Mouse (Mus musculus) testis, adult 2 months (tissue): Measurements from ENCODE around the gene Rad51b.

Source experiments
- CTCF ChIP-seq: fragments of 200-500 bp; IDR thresholded peaks from 2 replicates; pipeline ENCODE4 v1.5.1; 2012; ENCODE audit warnings: low read depth, mild to moderate bottlenecking, inconsistent platforms, low read length, moderate library complexity; ENCODE audit not compliant: control insufficient read depth, insufficient read depth, insufficient replicate concordance
- POLR2A ChIP-seq: fragments of 200-500 bp; IDR thresholded peaks from 2 replicates; pipeline ENCODE4 v1.6.1; 2012; ENCODE audit warnings: low read depth, mild to moderate bottlenecking, inconsistent platforms, low read length, moderate library complexity; ENCODE audit not compliant: control insufficient read depth

DNA sequence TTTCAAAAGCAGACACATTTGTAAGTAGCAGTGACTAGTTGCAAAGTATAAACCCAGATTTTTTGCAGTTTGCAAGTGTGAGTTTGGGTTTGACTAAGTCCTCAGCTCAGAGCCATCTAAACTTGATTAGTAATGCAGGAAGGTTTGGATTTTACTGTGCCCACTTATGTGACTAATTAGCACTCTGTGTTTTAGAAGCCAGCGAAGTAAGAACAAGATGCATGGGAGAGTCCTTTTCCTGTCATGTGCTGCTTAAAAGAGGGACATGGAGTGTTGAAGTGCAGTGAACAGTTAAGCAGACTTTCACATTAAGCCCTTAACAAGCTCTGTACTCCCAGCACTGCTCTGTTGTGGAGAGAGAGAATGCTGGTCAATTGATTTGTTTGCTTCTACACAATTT, 225.3 kb downstream of the Rad51b start:
- TF ChIP-seq POLR2A (no peak), CTCF (no peak)
